Mouse (Mus musculus): ENCODE results near the gene Dydc2.
A peak's percentile ranks its signal among the peaks of the same experiment; 100 is the strongest.

Gene Dydc2

GRCm38 (mm10) chr14:41033135-41034110 is 35.6 kb downstream of the Dydc2 start:
- DNase-seq: peak; percentile 86

- no peak for DNase-seq
These were observed 38.0 kb downstream of the Dydc2 start for GRCm38 (mm10) chr14:41030989-41031513.

GRCm38 (mm10) chr14:41029303-41029702 is 39.7 kb downstream of the Dydc2 start:
- peak; percentile 85 for DNase-seq

GRCm38 (mm10) chr14:41025594-41026284 is 43.3 kb downstream of the Dydc2 start:
- DNase-seq: no peak

GRCm38 (mm10) chr14:41025087-41025486 is 43.9 kb downstream of the Dydc2 start:
- DNase-seq: no peak

- no peak for DNase-seq
These were observed 47.8 kb downstream of the Dydc2 start for GRCm38 (mm10) chr14:41021246-41021645.

- no peak for DNase-seq
These were observed 51.5 kb downstream of the Dydc2 start for GRCm38 (mm10) chr14:41017460-41017859.

GRCm38 (mm10) chr14:41014701-41015240 is 54.2 kb downstream of the Dydc2 start:
- no peak for DNase-seq

GRCm38 (mm10) chr14:41013630-41014613 is 55.1 kb downstream of the Dydc2 start, which contains the start of gene Fam213a:
TSS of gene Fam213a (minus strand) at chr14:41013788.
- DNase-seq: peak; percentile 94

- DNase-seq: peak; percentile 34
These were observed 55.9 kb downstream of the Dydc2 start for GRCm38 (mm10) chr14:41013143-41013542.

GRCm38 (mm10) chr14:41011916-41012315 is 57.1 kb downstream of the Dydc2 start:
- peak; percentile 89 for DNase-seq

GRCm38 (mm10) chr14:41008138-41008537 is 60.9 kb downstream of the Dydc2 start:
- DNase-seq: peak; percentile 79

GRCm38 (mm10) chr14:41007641-41008040 is 61.4 kb downstream of the Dydc2 start:
- no peak for DNase-seq

- no peak for DNase-seq
These were observed 62.1 kb downstream of the Dydc2 start for GRCm38 (mm10) chr14:41006899-41007298.

GRCm38 (mm10) chr14:41006263-41006662 is 62.7 kb downstream of the Dydc2 start:
- DNase-seq: no peak

- DNase-seq: peak; percentile 71
These were observed 63.3 kb downstream of the Dydc2 start for GRCm38 (mm10) chr14:41005716-41006115.

GRCm38 (mm10) chr14:41004201-41005141 is 64.5 kb downstream of the Dydc2 start:
- peak; percentile 91 for DNase-seq

- DNase-seq: no peak
These were observed 67.4 kb downstream of the Dydc2 start for GRCm38 (mm10) chr14:41001576-41001975.

- DNase-seq: no peak
These were observed 68.2 kb downstream of the Dydc2 start for GRCm38 (mm10) chr14:41000801-41001200.

GRCm38 (mm10) chr14:40999904-41000645 is 68.9 kb downstream of the Dydc2 start:
- DNase-seq: peak; percentile 32
